Mouse (Mus musculus): Measurements from ENCODE around the gene S100g. TPM values are rescaled to one million over a fixed set of nuclear protein-coding genes. Genes with fewer than 3 reads are reported as not detected.

S100g gene
- polyA plus RNA-seq, 2 experiments = 2.5 to 6.8 TPM

DNA sequence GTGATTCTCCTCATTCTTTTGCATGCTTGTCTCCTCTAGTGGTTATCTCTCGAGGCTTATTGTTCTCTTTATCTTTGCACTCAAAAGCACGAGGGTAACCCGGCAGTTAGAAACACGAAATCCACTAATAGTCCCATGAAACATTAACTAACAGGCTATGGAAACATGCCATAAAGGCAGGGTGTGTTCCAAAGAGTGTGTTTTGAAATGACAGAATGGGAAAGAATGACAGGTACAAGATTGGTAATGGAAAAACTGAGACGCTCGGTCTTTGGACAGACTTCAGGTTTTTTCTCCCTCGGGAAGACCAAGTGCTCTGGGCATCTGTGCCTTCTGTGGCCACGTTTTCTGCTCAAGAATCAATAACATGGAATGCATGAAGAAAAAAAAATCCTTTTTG, 3.1 kb upstream of the S100g start:
- no peak for TF ChIP-seq EP300 (IDR thresholded peaks at IDR 0.05; ENCODE audit: low read depth)
- no peak for TF ChIP-seq CTCF (IDR thresholded peaks at IDR 0.05; ENCODE audit: low read depth)
- no peaks in the 10 kb centered on the region for H3K9me3 ChIP-seq (ENCODE audit: control insufficient read depth, low read length)
- 45% methylated on average over 8 of the region's 8 CpGs for WGBS (ENCODE audit: insufficient replicate concordance)
- no peaks in the 10 kb centered on the region for H3K4me1 ChIP-seq (replicated peaks; ENCODE audit: control insufficient read depth in 2 of 2, insufficient read depth in 2 of 2, low read length in 1 of 2)
- no peak overlapping the region for H3K4me2 ChIP-seq (ENCODE audit: low read depth)
- no peak overlapping the region for H3K4me3 ChIP-seq (ENCODE audit: insufficient read depth in 1 of 2, low read depth in 2 of 2, low read length in 2 of 2)
- no peaks in the 10 kb centered on the region for H3K36me3 ChIP-seq (replicated peaks; ENCODE audit: control insufficient read depth, insufficient read depth, low read depth)
- ATAC-seq (ENCODE audit: insufficient read depth) (no peak), DNase-seq (ENCODE audit: low read depth in 3 of 3, low spot score in 3 of 3) (no peak)
- no peaks in the 10 kb centered on the region for H3K27me3 ChIP-seq (ENCODE audit: control insufficient read depth, insufficient read depth, low read length)
- H3K9ac ChIP-seq (replicated peaks) = no peak overlapping the region
- H3K27ac ChIP-seq = no peak overlapping the region

DNA sequence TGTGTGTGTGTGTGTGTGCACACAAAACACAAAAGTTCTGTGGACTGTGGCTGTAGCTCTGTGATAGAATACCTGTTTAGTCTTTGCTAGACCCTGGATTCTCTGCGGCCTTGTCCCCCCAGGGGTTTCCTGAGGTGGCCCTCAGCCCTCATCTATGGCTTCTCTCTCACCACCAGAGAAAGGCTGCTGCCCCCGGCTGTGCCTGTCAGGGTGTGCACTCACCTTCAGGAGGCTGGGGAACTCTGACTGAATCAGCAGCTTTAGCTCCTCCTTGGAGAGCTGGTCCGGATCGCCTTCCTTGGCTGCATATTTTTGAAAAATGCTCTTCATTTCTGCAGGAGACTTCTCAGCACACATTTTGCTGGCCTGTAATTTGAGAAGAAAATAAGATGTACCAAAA, 559 bp downstream of the S100g start:
- ATAC-seq (ENCODE audit: insufficient read depth) = no peak
- H3K4me2 ChIP-seq (ENCODE audit: low read depth) = no peak overlapping the region
- 55% methylated on average over 4 of the region's 4 CpGs for whole genome bisulfite sequencing (ENCODE audit: insufficient replicate concordance)

DNA sequence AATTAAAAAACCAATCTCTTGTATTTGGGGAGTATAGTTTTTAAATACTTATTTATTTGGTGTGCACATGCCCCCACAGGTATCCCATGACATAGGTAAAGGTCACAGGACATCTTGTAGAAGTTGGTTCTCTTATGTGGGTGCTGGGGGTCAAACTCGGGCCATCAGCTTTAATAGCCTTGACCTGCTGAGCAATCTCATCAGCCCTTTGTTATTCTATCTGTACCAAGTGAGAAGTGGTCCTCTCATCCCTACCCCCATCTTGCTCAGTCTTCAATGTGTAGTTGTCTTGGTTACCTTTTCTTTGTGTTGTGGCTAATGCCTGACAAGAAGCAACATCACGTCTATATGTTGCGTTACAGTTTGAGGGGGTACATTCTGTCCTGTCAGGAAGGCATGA, 6.5 kb downstream of the S100g start:
- no peaks in the 10 kb centered on the region for H3K4me1 ChIP-seq (replicated peaks; ENCODE audit: control insufficient read depth in 2 of 2, insufficient read depth in 2 of 2, low read length in 1 of 2)
- no peak overlapping the region for H3K4me3 ChIP-seq (ENCODE audit: insufficient read depth in 1 of 2, low read depth in 2 of 2, low read length in 2 of 2)
- H3K36me3 ChIP-seq (replicated peaks; ENCODE audit: control insufficient read depth, insufficient read depth, low read depth) = no peaks in the 10 kb centered on the region
- ATAC-seq (ENCODE audit: insufficient read depth) (no peak), DNase-seq (ENCODE audit: low read depth in 3 of 3, low spot score in 3 of 3) (no peak)
- H3K27me3 ChIP-seq (ENCODE audit: control insufficient read depth, insufficient read depth, low read length) = no peaks in the 10 kb centered on the region
- H3K9ac ChIP-seq (replicated peaks) = no peak overlapping the region
- no peak overlapping the region for H3K4me2 ChIP-seq (ENCODE audit: low read depth)
- H3K27ac ChIP-seq = no peak overlapping the region
- WGBS (ENCODE audit: insufficient replicate concordance) = 68% methylated on average over 3 of the region's 3 CpGs
- TF ChIP-seq CTCF (IDR thresholded peaks at IDR 0.05; ENCODE audit: low read depth) (no peak), EP300 (IDR thresholded peaks at IDR 0.05; ENCODE audit: low read depth) (no peak)
- H3K9me3 ChIP-seq (ENCODE audit: control insufficient read depth, low read length) = no peaks in the 10 kb centered on the region

More for the DNA sequence above, 559 bp downstream of the S100g start:
- H3K27ac ChIP-seq = no peak overlapping the region
- DNase-seq (ENCODE audit: low read depth in 3 of 3, low spot score in 3 of 3) = no peak
- H3K9me3 ChIP-seq (ENCODE audit: control insufficient read depth, low read length) = no peaks in the 10 kb centered on the region
- TF ChIP-seq CTCF (IDR thresholded peaks at IDR 0.05; ENCODE audit: low read depth) (no peak), EP300 (IDR thresholded peaks at IDR 0.05; ENCODE audit: low read depth) (no peak)
- H3K36me3 ChIP-seq (replicated peaks; ENCODE audit: control insufficient read depth, insufficient read depth, low read depth) = no peaks in the 10 kb centered on the region
- no peak overlapping the region for H3K9ac ChIP-seq (replicated peaks)
- H3K4me1 ChIP-seq (replicated peaks; ENCODE audit: control insufficient read depth in 2 of 2, insufficient read depth in 2 of 2, low read length in 1 of 2) = no peaks in the 10 kb centered on the region
- no peaks in the 10 kb centered on the region for H3K27me3 ChIP-seq (ENCODE audit: control insufficient read depth, insufficient read depth, low read length)
- H3K4me3 ChIP-seq (ENCODE audit: insufficient read depth in 1 of 2, low read depth in 2 of 2, low read length in 2 of 2) = no peak overlapping the region

DNA sequence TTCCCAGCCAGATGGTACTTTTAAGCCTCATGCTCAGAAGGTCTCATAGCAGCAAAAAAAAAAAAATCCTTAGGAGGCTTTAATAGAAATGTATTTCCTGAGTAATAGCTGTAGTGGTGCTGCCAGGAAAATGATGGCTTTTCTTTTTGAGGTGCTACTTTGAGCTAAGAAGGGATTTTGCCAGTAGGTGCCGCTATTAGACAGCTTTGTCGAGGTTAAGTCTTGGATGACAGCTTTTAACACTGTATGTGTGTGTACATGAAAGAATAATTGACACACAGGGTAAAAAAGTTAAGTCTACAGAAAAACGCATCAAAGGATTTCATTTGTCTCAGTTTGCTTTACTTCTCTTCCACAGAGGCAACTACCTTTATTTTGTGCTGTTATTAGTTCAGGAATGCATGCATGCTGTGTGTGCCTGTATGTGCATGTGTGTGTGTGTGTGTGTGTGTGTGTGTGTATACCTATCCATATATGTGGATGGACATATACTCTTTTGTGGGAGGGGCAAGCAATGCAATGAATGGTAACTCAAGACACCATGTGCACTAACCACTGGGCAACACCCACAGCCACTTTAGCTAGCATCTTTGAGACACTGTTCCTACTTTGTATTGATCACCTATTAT, 14.5 kb downstream of the S100g start:
- H3K36me3 ChIP-seq (replicated peaks; ENCODE audit: control insufficient read depth, insufficient read depth, low read depth) = no peaks in the 10 kb centered on the region
- TF ChIP-seq CTCF (IDR thresholded peaks at IDR 0.05; ENCODE audit: low read depth) = peak; percentile 25; the same call in 1 of the 2 replicates
- no peak for TF ChIP-seq EP300 (IDR thresholded peaks at IDR 0.05; ENCODE audit: low read depth)
- no peak for ATAC-seq (ENCODE audit: insufficient read depth)
- H3K4me3 ChIP-seq (ENCODE audit: insufficient read depth in 1 of 2, low read depth in 2 of 2, low read length in 2 of 2) = no peak overlapping the region
- no peaks in the 10 kb centered on the region for H3K4me1 ChIP-seq (replicated peaks; ENCODE audit: control insufficient read depth in 2 of 2, insufficient read depth in 2 of 2, low read length in 1 of 2)
- H3K27me3 ChIP-seq (ENCODE audit: control insufficient read depth, insufficient read depth, low read length) = no peaks in the 10 kb centered on the region
- H3K9me3 ChIP-seq (ENCODE audit: control insufficient read depth, low read length) = no peaks in the 10 kb centered on the region
- WGBS (ENCODE audit: insufficient replicate concordance) = 34% methylated on average over 3 of the region's 3 CpGs
- H3K9ac ChIP-seq (replicated peaks) = no peak overlapping the region
- H3K27ac ChIP-seq = no peak overlapping the region
- DNase-seq (ENCODE audit: low read depth in 3 of 3, low spot score in 3 of 3) = peak in 1 of 3 experiments; percentile 3
- H3K4me2 ChIP-seq (ENCODE audit: low read depth) = no peak overlapping the region

DNA sequence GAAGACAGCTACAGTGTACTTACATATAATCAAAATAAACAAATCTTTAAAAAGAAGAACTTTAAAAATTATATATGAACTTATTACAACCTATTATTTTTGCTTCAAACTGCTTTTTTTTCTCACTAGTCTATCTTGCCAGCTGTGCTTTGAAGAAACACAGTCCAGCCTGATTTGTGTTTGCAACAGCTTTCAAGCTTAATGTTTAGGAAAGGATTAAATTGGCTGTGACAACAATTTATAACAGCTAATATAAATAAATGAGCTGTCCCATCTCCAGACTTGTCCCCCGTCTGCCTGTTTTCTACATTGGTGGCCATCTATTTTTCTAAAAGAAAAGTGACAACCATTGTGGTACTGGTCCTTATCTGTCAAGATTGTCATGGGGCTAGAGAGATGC, 22.4 kb downstream of the S100g start:
- Histone ChIP-seq H3K36me3 (replicated peaks; ENCODE audit: control insufficient read depth, insufficient read depth, low read depth) (no peaks in the 10 kb centered on the region), H3K9ac (replicated peaks) (no peak overlapping the region), H3K4me2 (ENCODE audit: low read depth) (no peak overlapping the region), H3K27ac (no peak overlapping the region), H3K9me3 (ENCODE audit: control insufficient read depth, low read length) (no peaks in the 10 kb centered on the region), H3K4me3 (ENCODE audit: insufficient read depth in 1 of 2, low read depth in 2 of 2, low read length in 2 of 2) (no peak overlapping the region), H3K27me3 (ENCODE audit: control insufficient read depth, insufficient read depth, low read length) (no peaks in the 10 kb centered on the region), H3K4me1 (replicated peaks; ENCODE audit: control insufficient read depth in 2 of 2, insufficient read depth in 2 of 2, low read length in 1 of 2) (no peaks in the 10 kb centered on the region)
- ATAC-seq (ENCODE audit: insufficient read depth) (no peak), DNase-seq (ENCODE audit: low read depth in 3 of 3, low spot score in 3 of 3) (no peak)
- no peak for TF ChIP-seq EP300 (IDR thresholded peaks at IDR 0.05; ENCODE audit: low read depth)
- 70% methylated on average over 1 of the region's 1 CpGs for WGBS (ENCODE audit: insufficient replicate concordance)

All from liver, embryonic 14.5 days (tissue).